Mouse (Mus musculus) left cerebral cortex, postnatal 10 days (tissue): Measurements from ENCODE around the gene Adam34. TPM values are rescaled to one million over a fixed set of nuclear protein-coding genes. Genes with fewer than 3 reads are reported as not detected.
"Not testable (repeated sequence)": the region's sequence is repeated elsewhere in the genome, so short reads cannot be mapped to it uniquely, and the experiment has no call there.

ENCODE experiments used
- DNase-seq, 2 experiments: peaks; one replicate each; pipeline ENCODE4 v3.0.0; 2021 to 2022; ENCODE audit warnings: low spot score in 2 of 2, mixed read lengths in 1 of 2; ENCODE audit errors: extremely low spot score in 1 of 2
- intact Hi-C: fragments of 180-260 bp; cut with DNase I; formaldehyde crosslinking; loops from one replicate; pipeline ENCODE4 v1.15.1; 2025
- total RNA-seq, 2 experiments: library from RNA; stranded (reverse); gene quantifications; 2 replicates each; pipeline ENCODE4 v1.2.3; 2021

The Adam34 gene
- not detected for total RNA-seq

- intact Hi-C loops, result no loop called here
- DNase-seq, result no peak
Observed at GRCm38 (mm10) chr8:43709949-43710348, at the start of gene Adam34. Gene Adam34 (minus strand): TSS chr8:43710049.

GRCm38 (mm10) chr8:43627176-43627575 is 82.7 kb downstream of the Adam34 start, which contains the start of gene Gm5346:
Gene Gm5346 (minus strand): TSS chr8:43627276.
- intact Hi-C loops, result no loop called here
- DNase-seq, result no peak

- intact Hi-C loops, result no loop called here
- DNase-seq, result no peak
Observed at GRCm38 (mm10) chr8:43616046-43616445, 93.8 kb downstream of the Adam34 start.

GRCm38 (mm10) chr8:43603657-43604056 is 106.2 kb downstream of the Adam34 start:
- intact Hi-C loops, DNase-seq: not testable (repeated sequence)

GRCm38 (mm10) chr8:43603166-43603565 is 106.7 kb downstream of the Adam34 start:
- intact Hi-C loops, DNase-seq: not testable (repeated sequence)

Other genes starting within 250 kb of the Adam34 start
- gene Adam26b, start 181.9 kb downstream of the Adam34 start, total RNA-seq, result not detected
- not detected for gene Adam26a, start 133.3 kb downstream of the Adam34 start, total RNA-seq
- under 1 TPM in 1 of 2 experiments, not detected in 1; 0.15 TPM for gene Gm5346, start 82.8 kb downstream of the Adam34 start, total RNA-seq